Mouse (Mus musculus): ENCODE data around the gene Defb19. TPM values are rescaled to one million over a fixed set of nuclear protein-coding genes. Genes with fewer than 3 reads are reported as not detected.

Gene Defb19
- polyA plus RNA-seq, 1 experiment from 2014 or later: not detected

DNA sequence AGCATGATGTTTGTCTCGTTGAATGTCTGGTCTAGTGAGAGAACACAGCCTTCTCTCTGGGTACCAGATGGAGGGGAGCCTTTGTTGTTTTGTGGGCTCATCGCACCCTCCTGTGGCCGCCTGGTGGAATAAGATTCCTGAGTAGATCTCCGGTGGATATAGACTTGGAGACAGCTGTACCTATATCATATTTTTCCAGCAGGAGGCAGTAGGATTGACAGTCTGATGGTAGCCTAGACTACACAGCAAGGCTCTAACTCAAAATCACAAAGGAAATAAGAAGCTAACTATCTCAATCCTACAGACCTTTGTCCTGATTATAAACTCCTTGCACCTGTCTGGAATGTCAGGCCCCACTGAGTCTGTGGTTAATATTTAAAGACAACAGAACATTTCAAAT is 35.4 kb downstream of the Defb19 start:
- Histone ChIP-seq H3K9ac (replicated peaks; ENCODE audit: low read length) (no peak overlapping the region), H3K36me3 (replicated peaks; ENCODE audit: control insufficient read depth, insufficient read depth, low read depth, low read length) (no peaks in the 10 kb centered on the region), H3K27me3 (ENCODE audit: control insufficient read depth, insufficient read depth, low read length) (no peaks in the 10 kb centered on the region), H3K9me3 (replicated peaks; ENCODE audit: control insufficient read depth, low read length) (no peaks in the 10 kb centered on the region), H3K4me1 (ENCODE audit: control insufficient read depth, insufficient read depth, low read length) (no peaks in the 10 kb centered on the region), H3K4me3 (ENCODE audit: low read depth, low read length) (no peak overlapping the region), H3K4me2 (ENCODE audit: low read depth, low read length) (no peak overlapping the region), H3K27ac (replicated peaks; ENCODE audit: low read depth, low read length) (no peak overlapping the region)
- ATAC-seq (replicated peaks; ENCODE audit: insufficient number of reproducible peaks, low FRiP score, low TSS enrichment, low read depth) (0 out of 2 replicates have a peak, but pooled peaks have one; percentile 52), DNase-seq (ENCODE audit: low spot score) (peak; percentile 68)
- WGBS: 31% methylated on average over 4 of the region's 4 CpGs

DNA sequence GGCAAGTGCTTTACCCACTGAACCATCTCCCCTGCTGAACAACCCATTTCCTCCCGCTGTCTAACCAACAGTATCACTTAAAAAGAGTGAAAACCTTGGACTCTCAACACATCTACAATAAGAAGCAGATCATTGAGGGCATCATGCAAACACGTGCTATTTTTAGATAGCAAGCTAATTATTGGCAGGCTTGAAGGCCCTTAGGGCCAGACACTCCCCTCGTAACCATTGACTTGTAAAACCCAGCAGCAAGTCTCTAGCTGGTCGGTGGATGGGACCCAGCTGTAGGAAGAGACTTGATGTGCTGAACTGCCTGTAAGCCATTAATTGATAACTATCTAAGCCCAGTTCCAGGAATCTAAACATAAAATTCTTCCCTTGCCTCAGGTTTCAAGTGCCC is 36.6 kb downstream of the Defb19 start:
- WGBS: 76% methylated on average over 4 of the region's 4 CpGs
- DNase-seq (ENCODE audit: low spot score): no peak
- H3K27ac ChIP-seq (replicated peaks; ENCODE audit: low read depth, low read length): no peak overlapping the region
- no peaks in the 10 kb centered on the region for H3K27me3 ChIP-seq (ENCODE audit: control insufficient read depth, insufficient read depth, low read length)
- H3K4me3 ChIP-seq (ENCODE audit: low read depth, low read length): no peak overlapping the region
- H3K4me2 ChIP-seq (ENCODE audit: low read depth, low read length): no peak overlapping the region
- H3K9me3 ChIP-seq (replicated peaks; ENCODE audit: control insufficient read depth, low read length): no peaks in the 10 kb centered on the region
- H3K4me1 ChIP-seq (ENCODE audit: control insufficient read depth, insufficient read depth, low read length): no peaks in the 10 kb centered on the region
- H3K9ac ChIP-seq (replicated peaks; ENCODE audit: low read length): no peak overlapping the region
- no peak for ATAC-seq (replicated peaks; ENCODE audit: insufficient number of reproducible peaks, low FRiP score, low TSS enrichment, low read depth)
- H3K36me3 ChIP-seq (replicated peaks; ENCODE audit: control insufficient read depth, insufficient read depth, low read depth, low read length): no peaks in the 10 kb centered on the region

- WGBS: 73% methylated on average over 2 of the region's 2 CpGs
- H3K4me2 ChIP-seq (ENCODE audit: low read depth, low read length): no peak overlapping the region
- no peak overlapping the region for H3K4me3 ChIP-seq (ENCODE audit: low read depth, low read length)
- ATAC-seq (replicated peaks; ENCODE audit: insufficient number of reproducible peaks, low FRiP score, low TSS enrichment, low read depth): no peak
- H3K9ac ChIP-seq (replicated peaks; ENCODE audit: low read length): no peak overlapping the region
- no peaks in the 10 kb centered on the region for H3K4me1 ChIP-seq (ENCODE audit: control insufficient read depth, insufficient read depth, low read length)
- H3K36me3 ChIP-seq (replicated peaks; ENCODE audit: control insufficient read depth, insufficient read depth, low read depth, low read length): no peaks in the 10 kb centered on the region
- no peak for DNase-seq (ENCODE audit: low spot score)
- H3K27me3 ChIP-seq (ENCODE audit: control insufficient read depth, insufficient read depth, low read length): no peaks in the 10 kb centered on the region
- no peak overlapping the region for H3K27ac ChIP-seq (replicated peaks; ENCODE audit: low read depth, low read length)
- no peaks in the 10 kb centered on the region for H3K9me3 ChIP-seq (replicated peaks; ENCODE audit: control insufficient read depth, low read length)
These were observed 37.2 kb downstream of the Defb19 start for GRCm38 (mm10) chr2:152542897-152543296.

DNA sequence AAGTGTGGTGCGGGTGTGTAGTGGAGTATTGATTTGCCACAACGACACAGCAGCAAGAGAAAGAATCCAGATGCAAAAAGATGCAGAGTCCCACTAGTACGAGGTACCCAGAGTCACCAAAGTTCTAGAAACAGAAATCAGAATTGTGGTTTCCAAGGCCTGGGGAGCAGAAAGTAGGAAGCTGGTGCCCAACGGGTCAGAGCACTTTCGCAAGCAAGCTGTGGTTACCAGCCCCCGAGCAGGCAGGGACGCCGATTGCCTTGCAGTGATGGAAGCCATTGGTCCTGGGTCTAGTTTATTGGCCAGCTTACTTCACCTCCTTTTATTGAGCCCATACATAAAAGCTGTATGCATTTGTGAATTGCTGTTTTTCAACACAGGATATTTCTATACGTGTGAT is 38.1 kb downstream of the Defb19 start:
- no peak overlapping the region for H3K27ac ChIP-seq (replicated peaks; ENCODE audit: low read depth, low read length)
- no peak for DNase-seq (ENCODE audit: low spot score)
- no peak overlapping the region for H3K4me2 ChIP-seq (ENCODE audit: low read depth, low read length)
- WGBS: 86% methylated on average over 9 of the region's 9 CpGs
- H3K4me3 ChIP-seq (ENCODE audit: low read depth, low read length): no peak overlapping the region
- no peaks in the 10 kb centered on the region for H3K4me1 ChIP-seq (ENCODE audit: control insufficient read depth, insufficient read depth, low read length)
- no peaks in the 10 kb centered on the region for H3K27me3 ChIP-seq (ENCODE audit: control insufficient read depth, insufficient read depth, low read length)
- H3K9me3 ChIP-seq (replicated peaks; ENCODE audit: control insufficient read depth, low read length): no peaks in the 10 kb centered on the region
- H3K36me3 ChIP-seq (replicated peaks; ENCODE audit: control insufficient read depth, insufficient read depth, low read depth, low read length): no peaks in the 10 kb centered on the region
- no peak overlapping the region for H3K9ac ChIP-seq (replicated peaks; ENCODE audit: low read length)
- no peak for ATAC-seq (replicated peaks; ENCODE audit: insufficient number of reproducible peaks, low FRiP score, low TSS enrichment, low read depth)

DNA sequence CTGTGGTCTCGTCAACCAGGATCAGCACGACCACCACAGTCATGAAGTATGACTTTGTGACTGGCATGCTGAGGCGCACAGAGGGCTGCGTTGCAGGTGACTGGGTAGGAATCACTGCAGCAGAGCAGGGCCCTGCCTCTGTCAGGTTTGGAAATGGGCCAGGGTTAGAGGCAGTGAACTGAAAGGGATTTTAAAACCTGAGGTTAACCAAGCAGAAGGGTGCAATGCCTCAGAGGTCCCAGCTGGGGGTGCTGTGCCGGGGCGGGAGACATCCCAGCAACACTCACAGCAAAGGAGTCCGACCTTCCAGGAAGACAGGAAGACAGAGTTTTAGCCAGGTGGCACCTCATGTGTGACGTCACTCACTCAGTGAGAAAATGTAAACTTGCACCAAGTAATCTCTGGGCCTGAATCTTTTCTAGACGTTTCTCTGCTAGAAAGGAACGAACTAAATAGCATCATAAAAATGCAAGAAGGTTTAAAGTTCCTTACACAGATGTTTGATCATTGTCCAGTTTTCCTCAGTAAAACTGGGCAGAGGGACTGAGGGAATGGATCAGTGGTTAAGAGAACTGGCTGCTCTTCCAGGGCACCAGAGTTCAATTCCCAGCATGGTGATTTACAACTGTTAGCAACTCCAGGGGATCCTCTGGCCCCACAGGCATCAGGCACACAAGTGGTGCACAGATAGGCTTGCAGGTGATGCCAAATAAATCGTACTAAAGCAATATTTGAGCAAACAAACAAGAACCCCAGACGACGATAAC is 40.0 kb downstream of the Defb19 start, which contains the start of gene Defb29:
Gene Defb29, minus strand, starts transcription at position 155 of the 767 bp plus-strand sequence.
- H3K27ac ChIP-seq (replicated peaks; ENCODE audit: low read depth, low read length): no peak within 1 kb of the TSS
- H3K9ac ChIP-seq (replicated peaks; ENCODE audit: low read length): no peak within 1 kb of the TSS
- WGBS: 56% methylated on average over 13 of the region's 13 CpGs
- no peak within 1 kb of the TSS for H3K4me3 ChIP-seq (ENCODE audit: low read depth, low read length)
- H3K27me3 ChIP-seq (ENCODE audit: control insufficient read depth, insufficient read depth, low read length): no peaks in the 10 kb centered on the region
- no peak within 1 kb of the TSS for H3K4me2 ChIP-seq (ENCODE audit: low read depth, low read length)
- H3K4me1 ChIP-seq (ENCODE audit: control insufficient read depth, insufficient read depth, low read length): no peaks in the 10 kb centered on the region
- no peaks in the 10 kb centered on the region for H3K9me3 ChIP-seq (replicated peaks; ENCODE audit: control insufficient read depth, low read length)
- H3K36me3 ChIP-seq (replicated peaks; ENCODE audit: control insufficient read depth, insufficient read depth, low read depth, low read length): no peaks in the 10 kb centered on the region
- DNase-seq (ENCODE audit: low spot score) (no peak), ATAC-seq (replicated peaks; ENCODE audit: insufficient number of reproducible peaks, low FRiP score, low TSS enrichment, low read depth) (no peak)

Other genes with a start within 250 kb of the Defb19 start
- gene Rbck1, start 247.7 kb downstream of the Defb19 start, polyA plus RNA-seq (2014; fragmentation: Nextera tagmentation; extraction: Ambion mirVana): 58.2 and 64.9 TPM in 2 replicates
- 1.4 and 1.7 TPM in 2 replicates for gene Trib3, start 236.3 kb downstream of the Defb19 start, polyA plus RNA-seq (2014; fragmentation: Nextera tagmentation; extraction: Ambion mirVana)
- 3.0 and 4.2 TPM in 2 replicates for gene Nrsn2, start 203.7 kb downstream of the Defb19 start, polyA plus RNA-seq (2014; fragmentation: Nextera tagmentation; extraction: Ambion mirVana)
- gene Sox12, start 182.2 kb downstream of the Defb19 start, polyA plus RNA-seq (2014; fragmentation: Nextera tagmentation; extraction: Ambion mirVana): 19.6 and 20.7 TPM in 2 replicates
- gene Zcchc3, start 165.3 kb downstream of the Defb19 start, polyA plus RNA-seq (2014; fragmentation: Nextera tagmentation; extraction: Ambion mirVana): 61.6 and 67.7 TPM in 2 replicates
- gene 6820408C15Rik, start 164.7 kb downstream of the Defb19 start, polyA plus RNA-seq (2014; fragmentation: Nextera tagmentation; extraction: Ambion mirVana): 0.17 and 0.24 TPM in 2 replicates
- not detected in 2 replicates for gene Defb23, start 115.7 kb downstream of the Defb19 start, polyA plus RNA-seq (2014; fragmentation: Nextera tagmentation; extraction: Ambion mirVana)
- not detected in 2 replicates for gene Defb20, start 103.2 kb downstream of the Defb19 start, polyA plus RNA-seq (2014; fragmentation: Nextera tagmentation; extraction: Ambion mirVana)
- not detected in 2 replicates for gene Defb22, start 90.2 kb downstream of the Defb19 start, polyA plus RNA-seq (2014; fragmentation: Nextera tagmentation; extraction: Ambion mirVana)
- gene Defb26, start 68.6 kb downstream of the Defb19 start, polyA plus RNA-seq (2014; fragmentation: Nextera tagmentation; extraction: Ambion mirVana): not detected in 2 replicates
- not detected in 2 replicates for gene Defb28, start 62.1 kb downstream of the Defb19 start, polyA plus RNA-seq (2014; fragmentation: Nextera tagmentation; extraction: Ambion mirVana)
- not detected in 2 replicates for gene Defb29, start 40.2 kb downstream of the Defb19 start, polyA plus RNA-seq (2014; fragmentation: Nextera tagmentation; extraction: Ambion mirVana)
- not detected in 2 replicates for gene Gm17416, start 11.0 kb downstream of the Defb19 start, polyA plus RNA-seq (2014; fragmentation: Nextera tagmentation; extraction: Ambion mirVana)
- not detected in 2 replicates for gene Defb21, start 7.6 kb downstream of the Defb19 start, polyA plus RNA-seq (2014; fragmentation: Nextera tagmentation; extraction: Ambion mirVana)
- gene Defb45, start 19.1 kb upstream of the Defb19 start, polyA plus RNA-seq (2014; fragmentation: Nextera tagmentation; extraction: Ambion mirVana): not detected in 2 replicates
- not detected in 2 replicates for gene Defb36, start 24.0 kb upstream of the Defb19 start, polyA plus RNA-seq (2014; fragmentation: Nextera tagmentation; extraction: Ambion mirVana)
- not detected in 2 replicates for gene Defb25, start 42.7 kb upstream of the Defb19 start, polyA plus RNA-seq (2014; fragmentation: Nextera tagmentation; extraction: Ambion mirVana)
- gene Rem1, start 46.6 kb upstream of the Defb19 start, polyA plus RNA-seq (2014; fragmentation: Nextera tagmentation; extraction: Ambion mirVana): 0.36 and 0.91 TPM in 2 replicates
- 115 and 118 TPM in 2 replicates for gene H13, start 89.1 kb upstream of the Defb19 start, polyA plus RNA-seq (2014; fragmentation: Nextera tagmentation; extraction: Ambion mirVana)
- gene Mcts2, start 106.7 kb upstream of the Defb19 start, polyA plus RNA-seq (2014; fragmentation: Nextera tagmentation; extraction: Ambion mirVana): 40.6 and 45.1 TPM in 2 replicates
- gene Id1, start 155.9 kb upstream of the Defb19 start, polyA plus RNA-seq (2014; fragmentation: Nextera tagmentation; extraction: Ambion mirVana): 166 and 179 TPM in 2 replicates
- 9.8 and 11.1 TPM in 2 replicates for gene Cox4i2, start 173.9 kb upstream of the Defb19 start, polyA plus RNA-seq (2014; fragmentation: Nextera tagmentation; extraction: Ambion mirVana)